Mouse (Mus musculus) splenic B cell, adult 2 months (primary cell): ENCODE data around the gene Olfr1336.

Experiments used
- DNase-seq: peaks from one replicate; pipeline ENCODE4 v3.0.0-alpha.2; 2011; ENCODE audit warnings: low read depth, low spot score
- H3K27me3 ChIP-seq: 2 replicates; pipeline ENCODE4 v1.6.1; 2012; ENCODE audit warnings: mild to moderate bottlenecking, low read length, moderate library complexity, mixed read lengths; ENCODE audit not compliant: control insufficient read depth, poor library complexity, insufficient read depth, severe bottlenecking
- H3K36me3 ChIP-seq: 2 replicates; pipeline ENCODE4 v1.6.1; 2012; ENCODE audit warnings: mild to moderate bottlenecking, low read length, moderate library complexity, mixed read lengths; ENCODE audit not compliant: control insufficient read depth, poor library complexity, insufficient read depth, severe bottlenecking

The Olfr1336 gene

DNA sequence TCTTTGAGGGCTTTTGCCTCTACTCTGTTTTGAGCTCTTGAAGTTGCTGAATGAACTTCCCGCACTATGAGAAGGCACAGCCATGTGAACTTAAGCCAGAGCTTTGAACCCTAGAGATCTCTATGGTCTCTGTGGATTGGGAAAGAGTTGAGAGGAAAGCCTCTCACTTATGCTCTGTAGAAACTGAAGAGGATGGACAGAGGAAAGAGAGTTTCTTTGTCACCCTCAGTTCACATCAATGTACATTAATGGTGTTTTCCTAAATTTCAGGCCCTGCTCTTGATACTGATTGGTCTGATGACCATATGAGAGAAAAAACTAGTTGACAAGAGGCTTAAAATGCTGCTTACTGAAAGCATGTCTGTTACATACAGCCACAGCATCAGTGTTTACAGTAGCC, 52.7 kb downstream of the Olfr1336 start, which contains the start of gene Olfr1348:
Gene Olfr1348 (minus strand): TSS at position 101 of the 400 bp plus-strand sequence.
- no peak for DNase-seq
- Histone ChIP-seq H3K36me3 (no peaks in the 10 kb centered on the region), H3K27me3 (no peaks in the 10 kb centered on the region)
